Mouse (Mus musculus) MEL (cell line): ENCODE results near the gene Slc30a3.

Experiments used
- CTCF ChIP-seq, 3 experiments: IDR thresholded peaks in 2 of 3; conservative IDR thresholded peaks in 1 of 3; 2 replicates each; pipeline ENCODE4 v1.5.1; 2011 to 2012; ENCODE audit warnings: low read length in 3 of 3, low read depth in 2 of 3, mild to moderate bottlenecking in 2 of 3, improper control_type of control experiment in 1 of 3, inconsistent platforms in 1 of 3, mixed read lengths in 1 of 3, moderate library complexity in 1 of 3; ENCODE audit not compliant: control insufficient read depth in 1 of 3, insufficient read depth in 1 of 3, poor library complexity in 1 of 3, severe bottlenecking in 1 of 3
- GABPA ChIP-seq: IDR thresholded peaks from 2 replicates; pipeline ENCODE4 v1.6.1; 2012; ENCODE audit warnings: low read depth, mild to moderate bottlenecking, inconsistent platforms, low read length, improper control_type of control experiment, moderate library complexity
- MAX ChIP-seq: IDR thresholded peaks from 2 replicates; pipeline ENCODE4 v1.6.1; 2011; ENCODE audit warnings: low read length, improper control_type of control experiment

DNA sequence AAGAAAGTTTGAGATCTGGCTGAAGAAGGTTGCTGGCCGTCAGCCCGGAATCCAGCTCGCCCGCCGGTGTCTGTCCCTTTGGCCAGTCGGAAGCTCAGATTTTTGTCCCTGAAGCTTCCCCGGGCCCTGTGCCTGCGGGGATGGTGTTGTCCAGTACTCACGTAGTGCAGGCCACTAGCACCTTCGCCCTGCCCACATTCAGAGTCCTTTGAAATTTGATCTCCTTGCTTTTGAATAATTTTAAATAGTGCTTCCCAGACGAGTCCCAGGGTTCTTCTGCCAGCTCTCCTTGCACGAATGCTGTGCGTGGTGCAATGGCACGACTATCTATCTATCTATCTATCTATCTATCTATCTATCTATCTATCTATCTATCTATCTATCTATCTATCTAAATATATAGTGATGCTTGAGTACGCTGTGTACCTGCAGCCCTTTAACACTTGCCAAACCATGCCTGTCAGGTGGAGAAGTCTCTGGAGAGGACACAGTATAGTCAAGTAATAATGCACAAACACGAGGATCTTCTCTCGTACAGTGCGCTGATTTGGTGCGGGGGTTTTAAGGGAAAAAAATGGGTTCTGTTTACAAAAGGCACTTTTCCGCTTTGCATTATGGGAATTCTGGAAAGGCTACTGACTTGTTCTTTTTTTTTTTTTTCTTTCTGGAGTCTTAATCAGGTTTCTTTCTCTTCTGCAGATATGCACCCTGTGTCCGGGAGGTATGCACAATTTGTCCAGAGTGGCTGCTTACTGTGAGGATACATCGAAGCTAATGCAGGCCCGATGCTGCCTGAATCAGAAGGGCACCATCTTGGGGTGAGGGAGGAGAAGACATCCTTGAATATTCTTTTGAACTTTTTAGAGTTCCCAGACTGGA is 59.0 kb downstream of the Slc30a3 start, which contains the start of gene Slc5a6:
- TF ChIP-seq CTCF (IDR thresholded peaks at IDR 0.05 in 2 of 3, conservative IDR thresholded peaks at IDR 0.05 in 1 of 3; ENCODE audit: control insufficient read depth in 1 of 3, insufficient read depth in 1 of 3, low read depth in 2 of 3, low read length in 3 of 3, poor library complexity in 1 of 3, severe bottlenecking in 1 of 3) (peak; percentile 46 to 70 (median 62)), GABPA (no peak), MAX (no peak; the same call in 1 of the 2 replicates)
